Mouse (Mus musculus) heart, embryonic 13.5 days (tissue): ENCODE data around the gene Kifc3. TPM values are rescaled to one million over a fixed set of nuclear protein-coding genes. Genes with fewer than 3 reads are reported as not detected.

Experiments
- ATAC-seq: fragments of 200-750 bp; cut with Nextera tagmentation; 2 replicates; pipeline ENCODE4 v1.8.0; 2017; ENCODE audit warnings: moderate TSS enrichment; ENCODE audit not compliant: insufficient number of reproducible peaks, low FRiP score, low TSS enrichment; ENCODE audit errors: extremely low read depth
- H3K27ac ChIP-seq: fragments of 300-500 bp; sonication (generic); replicated peaks from 2 replicates; pipeline ENCODE4 v1.5.1; 2015; ENCODE audit warnings: moderate library complexity, mild to moderate bottlenecking, inconsistent platforms
- H3K27me3 ChIP-seq: fragments of 300-500 bp; sonication (generic); replicated peaks from 2 replicates; pipeline ENCODE4 v1.6.1; 2015; ENCODE audit warnings: mild to moderate bottlenecking, inconsistent platforms
- H3K36me3 ChIP-seq: fragments of 300-500 bp; sonication (generic); 2 replicates; pipeline ENCODE4 v1.6.1; 2015; ENCODE audit warnings: mild to moderate bottlenecking, inconsistent platforms
- H3K4me1 ChIP-seq: fragments of 300-500 bp; sonication (generic); 2 replicates; pipeline ENCODE4 v1.6.1; 2015; ENCODE audit warnings: inconsistent platforms
- H3K4me2 ChIP-seq: fragments of 300-500 bp; sonication (generic); 2 replicates; pipeline ENCODE4 v1.6.1; 2015; ENCODE audit warnings: inconsistent platforms, mild to moderate bottlenecking, moderate library complexity
- H3K4me3 ChIP-seq: fragments of 300-500 bp; sonication (generic); 2 replicates; pipeline ENCODE4 v1.5.1; 2015; ENCODE audit warnings: moderate library complexity, mild to moderate bottlenecking, inconsistent platforms
- H3K9ac ChIP-seq: fragments of 300-500 bp; sonication (generic); 2 replicates; pipeline ENCODE4 v1.6.1; 2015; ENCODE audit warnings: inconsistent platforms, mild to moderate bottlenecking, moderate library complexity
- H3K9me3 ChIP-seq: fragments of 300-500 bp; sonication (generic); 2 replicates; pipeline ENCODE4 v1.6.1; 2016; ENCODE audit warnings: inconsistent platforms
- WGBS: fragments of 180-500 bp; shearing (Covaris S2); methylation state at CpG from one replicate; pipeline ENCODE4 v1.1.7; 2015; ENCODE audit warnings: mixed read lengths; 5-methylcytosine and 5-hydroxymethylcytosine counted together
- polyA plus RNA-seq: library from polyadenylated mRNA; unstranded; fragments of >200 nt; fragmentation: Nextera tagmentation; extraction: Ambion mirVana; gene quantifications from 2 replicates; pipeline ENCODE4 v1.2.1, GENCODE M21; 2015

Gene Kifc3
- polyA plus RNA-seq, 1 experiment from 2014 or later = 10.6 TPM

DNA sequence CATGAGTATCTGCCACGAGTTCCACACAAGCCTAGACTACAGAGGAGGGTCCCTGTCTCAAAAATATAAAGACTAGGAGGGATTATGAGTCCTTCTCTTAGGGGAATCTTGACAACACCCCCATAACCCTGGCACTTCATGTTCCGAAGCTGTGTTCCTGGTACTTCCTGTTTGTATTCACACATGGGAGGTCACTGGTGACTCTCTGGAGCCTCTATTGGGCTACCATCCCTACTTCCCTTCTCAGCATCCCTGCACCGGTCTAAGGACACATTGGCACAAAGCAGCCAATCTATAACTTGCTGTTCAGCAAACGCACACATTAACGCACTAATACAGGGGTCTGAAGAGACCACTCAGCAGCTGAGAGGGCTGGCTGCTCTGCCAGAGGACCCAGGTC, 70.6 kb downstream of the Kifc3 start:
- H3K27me3 ChIP-seq = peaks cover 9% of the 10 kb centered on the region
- peaks cover 47% of the 10 kb centered on the region for H3K36me3 ChIP-seq
- peaks cover 6% of the 10 kb centered on the region for H3K4me1 ChIP-seq
- no peaks in the 10 kb centered on the region for H3K9me3 ChIP-seq
- H3K9ac ChIP-seq = no peak overlapping the region
- ATAC-seq = no peak
- WGBS = 72% methylated on average over 5 of the region's 5 CpGs
- H3K4me2 ChIP-seq = no peak overlapping the region
- H3K4me3 ChIP-seq = no peak overlapping the region
- H3K27ac ChIP-seq = no peak overlapping the region

DNA sequence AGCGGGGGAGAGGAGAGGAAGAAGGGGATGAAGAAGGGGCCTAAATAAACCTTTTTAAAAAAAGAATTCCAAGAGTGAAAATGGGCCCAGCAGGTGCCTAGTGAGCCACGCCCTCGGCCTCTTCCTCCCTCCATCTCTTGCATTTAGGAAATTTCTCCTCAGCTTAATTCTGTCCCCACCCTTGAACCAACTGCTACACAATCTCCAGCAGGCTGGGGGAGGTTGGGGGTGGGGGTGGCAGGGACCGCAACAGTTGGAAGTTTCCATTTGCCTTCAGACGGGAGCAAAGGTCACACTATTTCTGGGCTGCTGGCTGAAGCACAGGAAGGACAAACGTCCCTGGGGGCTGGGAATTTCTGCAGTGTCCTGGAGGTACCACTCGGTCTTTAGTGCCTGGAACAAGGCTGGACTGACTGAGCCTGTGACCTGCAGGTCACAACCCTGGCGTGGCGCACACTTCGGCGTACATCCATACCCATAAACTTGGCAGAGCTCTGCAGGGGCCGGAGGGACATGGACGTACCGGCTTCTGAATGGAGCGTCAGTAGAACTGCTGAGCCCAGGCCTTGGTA, 71.6 kb downstream of the Kifc3 start:
- no peak for ATAC-seq
- Histone ChIP-seq H3K4me1 (0 out of 2 replicates have a peak, but pooled peaks cover 5% of the 10 kb centered on the region), H3K27me3 (no peaks in the 10 kb centered on the region; the same call in 1 of the 2 replicates), H3K27ac (no peak overlapping the region), H3K4me3 (no peak overlapping the region), H3K9ac (no peak overlapping the region), H3K36me3 (peaks cover 52% of the 10 kb centered on the region), H3K4me2 (no peak overlapping the region), H3K9me3 (no peaks in the 10 kb centered on the region)
- WGBS = 58% methylated on average over 15 of the region's 15 CpGs

DNA sequence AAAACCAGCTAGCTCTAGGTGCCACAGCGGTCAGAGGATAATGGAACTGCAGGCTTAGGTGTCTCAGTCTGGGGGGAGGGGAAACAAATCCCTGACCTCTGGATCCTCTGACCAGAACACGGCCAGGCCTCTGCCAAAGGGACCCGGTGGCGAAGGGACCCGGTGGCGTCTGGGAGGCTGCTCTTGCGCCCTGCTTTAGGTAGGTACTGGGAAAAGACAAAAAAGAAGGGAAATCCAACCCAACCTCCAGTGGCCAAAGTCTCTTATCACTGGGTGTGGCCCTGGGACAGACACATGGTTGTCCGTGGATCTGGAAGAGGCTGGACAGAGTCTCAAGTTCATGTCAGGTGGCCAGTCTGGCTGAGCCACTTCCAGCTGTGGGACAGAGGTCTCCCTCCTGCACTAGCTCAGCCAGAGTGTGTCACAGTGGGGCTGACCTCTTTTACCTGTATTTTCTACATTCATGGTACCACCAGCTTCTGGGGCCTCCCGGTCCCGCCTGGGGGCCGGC, 73.8 kb downstream of the Kifc3 start:
- Histone ChIP-seq H3K4me3 (no peak overlapping the region), H3K27ac (no peak overlapping the region), H3K4me1 (0 out of 2 replicates have a peak, but pooled peaks cover 5% of the 10 kb centered on the region), H3K36me3 (peaks cover 63% of the 10 kb centered on the region), H3K27me3 (no peaks in the 10 kb centered on the region), H3K9me3 (no peaks in the 10 kb centered on the region), H3K4me2 (no peak overlapping the region), H3K9ac (no peak overlapping the region)
- 82% methylated on average over 11 of the region's 11 CpGs for WGBS
- ATAC-seq = no peak

DNA sequence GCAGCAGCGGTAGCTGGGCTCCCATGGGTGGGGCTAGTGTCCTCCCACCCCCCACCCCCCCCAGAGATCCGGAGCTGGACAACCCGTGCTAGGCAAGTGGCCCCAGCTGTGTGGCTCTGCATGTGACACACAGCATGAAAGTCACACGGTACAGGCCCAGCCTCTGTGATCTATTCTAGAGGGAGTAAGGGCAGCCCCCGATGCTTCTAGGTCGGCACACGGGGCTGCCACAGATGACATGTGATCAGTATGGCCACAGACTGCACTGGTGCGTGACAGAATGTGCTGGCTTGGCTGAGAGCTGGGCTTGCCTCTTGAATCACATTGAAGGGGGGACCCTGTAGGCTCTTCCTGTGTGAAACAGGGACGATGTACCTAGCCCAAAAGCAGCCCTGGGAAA, 75.0 kb downstream of the Kifc3 start:
- Histone ChIP-seq H3K27ac (no peak overlapping the region), H3K4me1 (0 out of 2 replicates have a peak, but pooled peaks cover 5% of the 10 kb centered on the region), H3K27me3 (no peaks in the 10 kb centered on the region), H3K4me3 (no peak overlapping the region), H3K9ac (no peak overlapping the region), H3K36me3 (peaks cover 61% of the 10 kb centered on the region), H3K9me3 (no peaks in the 10 kb centered on the region), H3K4me2 (no peak overlapping the region)
- WGBS = 76% methylated on average over 9 of the region's 9 CpGs
- no peak for ATAC-seq

DNA sequence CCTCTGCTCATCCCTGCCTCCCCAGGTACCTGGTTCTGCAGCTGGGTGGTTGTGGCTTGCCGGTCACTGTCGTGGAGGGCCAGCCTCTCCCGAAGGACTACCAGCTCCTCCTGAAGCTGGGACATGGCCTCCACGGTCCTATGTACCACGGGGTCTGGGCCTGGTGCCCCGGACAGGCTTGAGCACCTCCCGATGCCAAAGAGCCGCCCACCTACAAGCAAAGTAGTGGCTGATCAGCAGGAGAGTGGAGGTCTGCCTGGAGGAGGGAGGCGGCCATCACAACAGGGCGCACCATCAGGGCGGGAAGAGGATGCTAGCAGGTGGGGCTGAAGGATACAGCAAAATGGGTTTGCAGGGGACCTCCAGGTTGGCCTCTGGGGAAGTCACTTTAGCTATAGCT, 76.1 kb downstream of the Kifc3 start:
- Histone ChIP-seq H3K27ac (no peak overlapping the region), H3K9ac (no peak overlapping the region), H3K9me3 (no peaks in the 10 kb centered on the region), H3K27me3 (no peaks in the 10 kb centered on the region), H3K4me2 (no peak overlapping the region), H3K4me1 (0 out of 2 replicates have a peak, but pooled peaks cover 10% of the 10 kb centered on the region), H3K36me3 (peaks cover 57% of the 10 kb centered on the region), H3K4me3 (no peak overlapping the region)
- WGBS = 85% methylated on average over 11 of the region's 11 CpGs
- no peak for ATAC-seq

DNA sequence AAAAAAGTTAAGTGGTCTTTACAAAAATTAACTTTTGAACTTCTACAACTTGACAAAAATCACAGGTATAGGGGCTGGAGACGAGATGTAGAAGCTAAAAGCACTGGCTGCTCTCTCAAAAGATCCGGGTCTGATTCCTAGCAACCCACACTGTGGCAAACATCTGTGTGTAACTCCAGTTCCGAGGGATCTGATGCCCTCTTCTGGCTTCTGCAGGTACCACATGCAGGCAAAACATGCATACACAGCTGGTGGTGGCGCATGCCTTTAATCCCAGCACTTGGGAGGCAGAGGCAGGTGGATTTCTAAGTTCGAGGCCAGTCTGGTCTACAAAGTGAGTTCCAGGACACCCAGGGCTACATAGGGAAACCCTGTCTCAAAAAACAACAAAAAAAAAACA, 79.2 kb downstream of the Kifc3 start:
- no peak overlapping the region for H3K4me2 ChIP-seq
- H3K4me1 ChIP-seq = 0 out of 2 replicates have a peak, but pooled peaks cover 5% of the 10 kb centered on the region
- H3K4me3 ChIP-seq = no peak overlapping the region
- no peak overlapping the region for H3K9ac ChIP-seq
- 91% methylated on average over 5 of the region's 5 CpGs for WGBS
- no peak for ATAC-seq
- no peak overlapping the region for H3K27ac ChIP-seq
- H3K27me3 ChIP-seq = no peaks in the 10 kb centered on the region
- no peaks in the 10 kb centered on the region for H3K9me3 ChIP-seq
- H3K36me3 ChIP-seq = peaks cover 50% of the 10 kb centered on the region

DNA sequence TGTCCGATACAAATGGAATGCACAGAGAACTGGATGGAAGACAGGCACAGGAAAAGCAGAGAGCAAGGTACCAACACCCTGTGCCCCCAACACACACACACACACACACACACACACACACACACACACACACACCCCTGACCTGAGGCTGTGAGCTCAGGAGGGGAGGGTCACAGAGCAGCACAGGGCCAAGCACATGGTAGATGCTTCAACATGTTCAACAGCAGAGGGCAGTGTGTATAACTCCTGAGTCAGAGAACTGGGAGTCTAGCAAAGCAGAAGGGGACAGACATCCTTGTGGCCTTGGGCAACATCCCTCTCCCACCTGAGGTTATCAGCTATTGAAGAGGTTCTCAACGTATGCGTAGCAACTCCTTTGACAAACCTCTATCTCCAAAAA, 88.9 kb downstream of the Kifc3 start:
- Histone ChIP-seq H3K4me1 (no peaks in the 10 kb centered on the region), H3K27ac (no peak overlapping the region), H3K9ac (no peak overlapping the region), H3K4me2 (no peak overlapping the region), H3K4me3 (no peak overlapping the region), H3K36me3 (peaks cover 13% of the 10 kb centered on the region), H3K9me3 (no peaks in the 10 kb centered on the region), H3K27me3 (no peaks in the 10 kb centered on the region)
- WGBS = 59% methylated on average over 3 of the region's 3 CpGs
- ATAC-seq = no peak

DNA sequence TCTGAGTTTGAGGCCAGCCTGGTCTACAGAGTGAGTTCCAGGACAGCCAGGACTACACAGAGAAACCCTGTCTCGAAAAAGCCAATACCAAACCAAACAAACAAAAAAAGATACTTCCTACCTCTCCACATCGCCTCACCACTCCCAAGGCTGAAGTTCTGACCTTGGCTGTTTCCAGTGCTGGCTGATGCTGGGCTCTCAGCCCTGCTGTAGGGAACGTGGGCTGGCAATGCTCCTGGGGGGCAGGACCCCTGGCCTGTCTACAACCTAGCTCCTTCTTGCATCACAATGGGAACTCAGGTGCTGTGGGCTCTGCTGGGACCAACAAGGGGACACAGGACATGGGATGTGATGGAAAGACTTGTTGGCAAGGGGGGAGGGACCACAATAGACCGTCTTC, 89.5 kb downstream of the Kifc3 start:
- 66% methylated on average over 4 of the region's 4 CpGs for WGBS
- Histone ChIP-seq H3K4me2 (no peak overlapping the region), H3K36me3 (peaks cover 20% of the 10 kb centered on the region), H3K9ac (no peak overlapping the region), H3K9me3 (no peaks in the 10 kb centered on the region), H3K27me3 (no peaks in the 10 kb centered on the region), H3K27ac (no peak overlapping the region), H3K4me3 (no peak overlapping the region), H3K4me1 (no peaks in the 10 kb centered on the region)
- no peak for ATAC-seq

DNA sequence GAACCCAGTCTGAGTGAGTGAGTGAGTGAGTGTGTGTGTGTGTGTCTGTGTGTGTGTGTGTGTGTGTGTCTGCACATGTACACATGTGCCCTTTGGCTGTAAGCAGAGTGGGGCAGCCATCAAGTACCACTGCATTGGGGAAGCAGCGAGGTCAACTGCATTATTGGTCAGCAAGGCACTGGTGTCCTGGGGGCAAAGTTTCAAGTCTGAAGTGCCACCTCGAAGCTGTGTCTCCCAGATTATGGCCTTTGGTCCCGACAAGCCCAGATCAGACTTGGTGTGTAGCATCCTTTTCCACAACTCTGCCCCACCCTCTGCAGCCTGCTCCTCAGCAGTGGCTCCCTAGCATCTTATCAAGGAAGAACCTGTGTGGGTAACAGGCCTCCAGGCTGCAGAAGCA, 90.0 kb downstream of the Kifc3 start:
- H3K4me3 ChIP-seq = no peak overlapping the region
- no peaks in the 10 kb centered on the region for H3K4me1 ChIP-seq
- H3K27me3 ChIP-seq = no peaks in the 10 kb centered on the region
- no peak overlapping the region for H3K9ac ChIP-seq
- no peak overlapping the region for H3K4me2 ChIP-seq
- peaks cover 25% of the 10 kb centered on the region for H3K36me3 ChIP-seq
- H3K27ac ChIP-seq = no peak overlapping the region
- H3K9me3 ChIP-seq = no peaks in the 10 kb centered on the region
- no peak for ATAC-seq
- 72% methylated on average over 3 of the region's 3 CpGs for WGBS

DNA sequence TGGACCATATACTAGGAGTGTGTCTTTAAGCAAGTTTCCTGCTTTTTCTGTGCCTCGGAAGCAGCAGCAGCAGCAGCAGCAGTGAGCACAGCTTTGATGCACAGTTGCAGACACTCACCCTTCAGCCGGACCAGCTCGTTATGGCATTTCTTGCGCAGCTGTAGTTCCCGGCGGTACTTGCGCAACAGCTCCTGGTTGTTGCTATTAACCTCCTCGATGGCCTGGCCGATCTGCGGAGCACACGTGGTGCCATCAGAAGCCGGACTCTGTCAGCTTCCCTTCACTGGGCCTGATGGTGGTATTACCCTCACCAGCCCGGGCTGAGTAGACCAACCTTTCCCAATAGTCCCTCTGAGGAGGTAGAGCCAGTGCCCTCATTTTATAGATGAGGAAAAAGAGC, 95.3 kb downstream of the Kifc3 start:
- Histone ChIP-seq H3K9me3 (no peaks in the 10 kb centered on the region), H3K27me3 (no peaks in the 10 kb centered on the region), H3K4me3 (no peak overlapping the region), H3K27ac (no peak overlapping the region), H3K36me3 (peaks cover 67% of the 10 kb centered on the region), H3K4me1 (no peaks in the 10 kb centered on the region), H3K9ac (no peak overlapping the region), H3K4me2 (no peak overlapping the region)
- ATAC-seq = no peak
- WGBS = 82% methylated on average over 13 of the region's 13 CpGs

DNA sequence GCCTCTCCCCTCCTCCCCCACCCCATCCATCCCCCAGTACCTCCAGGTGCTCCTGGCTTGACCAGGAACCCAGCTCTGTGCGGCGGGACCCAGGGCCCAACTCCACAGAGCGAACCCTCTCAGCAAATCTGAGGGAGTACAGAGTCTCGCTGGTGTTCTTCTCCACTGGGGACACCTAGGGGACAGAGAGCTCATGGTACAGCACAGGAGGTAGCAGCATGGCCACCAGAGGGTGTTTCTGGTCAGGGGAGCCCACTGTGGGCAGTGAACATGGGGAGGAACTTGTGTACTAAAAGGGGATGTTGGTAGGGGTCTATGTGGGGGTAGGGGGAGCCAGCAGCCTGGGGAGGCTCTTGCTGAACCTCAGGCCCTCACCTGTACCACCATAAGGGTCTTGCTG, 100.6 kb downstream of the Kifc3 start:
- no peaks in the 10 kb centered on the region for H3K9me3 ChIP-seq
- H3K9ac ChIP-seq = no peak overlapping the region
- no peaks in the 10 kb centered on the region for H3K27me3 ChIP-seq
- H3K4me3 ChIP-seq = no peak overlapping the region
- H3K4me2 ChIP-seq = no peak overlapping the region
- no peaks in the 10 kb centered on the region for H3K4me1 ChIP-seq
- ATAC-seq = no peak
- 71% methylated on average over 4 of the region's 4 CpGs for WGBS
- H3K36me3 ChIP-seq = peaks cover 87% of the 10 kb centered on the region
- H3K27ac ChIP-seq = no peak overlapping the region

DNA sequence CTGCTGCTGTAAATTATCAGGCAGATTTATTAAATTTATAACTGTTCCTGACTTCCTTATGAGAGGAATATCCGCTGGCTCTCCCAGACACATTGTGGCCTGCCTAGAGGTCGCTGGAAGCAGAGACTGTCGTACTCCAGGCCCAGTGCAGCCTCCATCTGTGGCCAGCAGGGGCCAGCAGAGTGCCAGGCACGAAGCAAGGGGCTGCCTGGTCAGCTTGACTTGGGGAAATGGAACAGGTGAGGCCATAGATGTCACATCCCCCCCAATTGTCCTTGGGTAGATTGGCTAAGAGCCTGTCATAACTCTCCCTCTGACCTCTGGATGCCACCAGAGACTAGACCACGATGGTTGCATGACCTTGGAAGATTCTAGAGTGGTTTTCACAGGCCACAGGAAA, 103.6 kb downstream of the Kifc3 start:
- no peak for ATAC-seq

More for the DNA sequence above, 103.6 kb downstream of the Kifc3 start:
- Histone ChIP-seq H3K27me3 (no peaks in the 10 kb centered on the region), H3K9ac (no peak overlapping the region), H3K4me3 (no peak overlapping the region), H3K36me3 (peaks cover 93% of the 10 kb centered on the region), H3K4me1 (no peaks in the 10 kb centered on the region), H3K9me3 (no peaks in the 10 kb centered on the region), H3K27ac (no peak overlapping the region), H3K4me2 (no peak overlapping the region)
- 30% methylated on average over 5 of the region's 5 CpGs for WGBS
